Mouse (Mus musculus): ENCODE data around the gene Aldoc. TPM values are rescaled to one million over a fixed set of nuclear protein-coding genes. Genes with fewer than 3 reads are reported as not detected.

The Aldoc gene
- polyA plus RNA-seq, 1 experiment, result 1.7 TPM

GRCm38 (mm10) chr11:78367456-78368225, 44.9 kb downstream of the Aldoc start:
- no peak for TF ChIP-seq TCF3 (IDR thresholded peaks at IDR 0.05; ENCODE audit: insufficient read length, low read depth)
- no peak for TF ChIP-seq CEBPB (IDR thresholded peaks at IDR 0.05; ENCODE audit: insufficient read depth, poor library complexity, severe bottlenecking)
- TF ChIP-seq USF1 (IDR thresholded peaks at IDR 0.05; ENCODE audit: low read depth), result no peak
- no peak for TF ChIP-seq POLR2AphosphoS2 (IDR thresholded peaks at IDR 0.05; ENCODE audit: insufficient read length, low read depth)
- no peak for TF ChIP-seq MYOD1 (IDR thresholded peaks at IDR 0.05; ENCODE audit: control insufficient read depth in 1 of 3, insufficient read length in 2 of 3, low read depth in 2 of 3)
- TF ChIP-seq MYOG (IDR thresholded peaks at IDR 0.05; ENCODE audit: control insufficient read depth in 1 of 3, insufficient read depth in 1 of 3, insufficient read length in 2 of 3, low read depth in 2 of 3), result no peak
- TF ChIP-seq POLR2A (IDR thresholded peaks at IDR 0.05; ENCODE audit: insufficient read length, low read depth), result no peak
- no peak for TF ChIP-seq REST (IDR thresholded peaks at IDR 0.05; ENCODE audit: insufficient read depth, insufficient read length)
- TF ChIP-seq E2F4 (IDR thresholded peaks at IDR 0.05; ENCODE audit: insufficient read depth), result no peak

GRCm38 (mm10) chr11:78370389-78370788, 47.6 kb downstream of the Aldoc start:
- H3K27me3 ChIP-seq (ENCODE audit: control insufficient read depth, insufficient read depth, insufficient read length), result no peaks in the 10 kb centered on the region
- H3K4me2 ChIP-seq (ENCODE audit: low read depth), result peak overlapping the region; percentile 28
- TF ChIP-seq MYOD1 (IDR thresholded peaks at IDR 0.05; ENCODE audit: control insufficient read depth in 1 of 3, insufficient read length in 2 of 3, low read depth in 2 of 3) (peak in 2 of 3 experiments; percentile 16 to 73), POLR2A (IDR thresholded peaks at IDR 0.05; ENCODE audit: insufficient read length, low read depth) (no peak), TCF12 (IDR thresholded peaks at IDR 0.05; ENCODE audit: insufficient read depth, poor library complexity, severe bottlenecking) (no peak), MYOG (IDR thresholded peaks at IDR 0.05; ENCODE audit: control insufficient read depth in 1 of 3, insufficient read depth in 1 of 3, insufficient read length in 2 of 3, low read depth in 2 of 3) (peak in 1 of 3 experiments; percentile 48)
- no peak overlapping the region for H3K4me3 ChIP-seq
- H3K79me2 ChIP-seq (ENCODE audit: control insufficient read depth, insufficient read depth), result no peaks in the 10 kb centered on the region
- no peaks in the 10 kb centered on the region for H3K36me3 ChIP-seq (ENCODE audit: control insufficient read depth, insufficient read depth)
- H3ac ChIP-seq (ENCODE audit: control insufficient read depth, insufficient read length), result no peak overlapping the region

More at GRCm38 (mm10) chr11:78367456-78368225, 44.9 kb downstream of the Aldoc start:
- Histone ChIP-seq H3K4me2 (ENCODE audit: low read depth) (no peak overlapping the region), H3ac (ENCODE audit: control insufficient read depth, insufficient read length) (no peak overlapping the region), H3K4me3 (no peak overlapping the region), H3K27me3 (ENCODE audit: control insufficient read depth, insufficient read depth, insufficient read length) (no peaks in the 10 kb centered on the region), H3K36me3 (ENCODE audit: control insufficient read depth, insufficient read depth) (no peaks in the 10 kb centered on the region), H3K79me2 (ENCODE audit: control insufficient read depth, insufficient read depth) (no peaks in the 10 kb centered on the region)

DNA sequence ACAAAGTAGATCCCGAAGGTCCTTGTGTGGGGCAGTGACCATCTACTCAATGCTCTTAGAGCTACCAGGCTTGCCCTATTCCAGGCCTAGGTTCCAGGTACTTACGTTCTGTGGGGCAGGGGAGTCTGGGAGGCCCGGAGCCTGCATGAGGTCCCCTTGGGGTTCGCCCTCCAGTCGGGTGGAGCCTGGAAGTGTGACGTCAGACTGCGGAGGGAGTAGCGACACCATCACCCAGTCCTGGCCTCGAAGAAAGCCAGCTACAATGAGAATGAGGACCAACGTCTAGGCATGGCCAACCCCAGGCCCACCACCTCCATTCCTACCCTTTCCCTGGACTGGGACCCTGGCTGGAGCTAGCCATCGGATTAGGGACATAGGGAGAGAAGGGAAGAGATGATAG, 48.9 kb downstream of the Aldoc start:
- TF ChIP-seq MYOD1 (IDR thresholded peaks at IDR 0.05; ENCODE audit: control insufficient read depth in 1 of 3, insufficient read length in 2 of 3, low read depth in 2 of 3), result no peak
- no peak for TF ChIP-seq USF1 (IDR thresholded peaks at IDR 0.05; ENCODE audit: low read depth)
- TF ChIP-seq SRF (IDR thresholded peaks at IDR 0.05; ENCODE audit: control insufficient read depth, insufficient read length, low read depth), result no peak
- TF ChIP-seq TCF12 (IDR thresholded peaks at IDR 0.05; ENCODE audit: insufficient read depth, poor library complexity, severe bottlenecking), result no peak
- TF ChIP-seq TCF3 (IDR thresholded peaks at IDR 0.05; ENCODE audit: insufficient read length, low read depth), result no peak
- TF ChIP-seq MAX (IDR thresholded peaks at IDR 0.05; ENCODE audit: low read depth), result no peak
- no peak for TF ChIP-seq POLR2AphosphoS2 (IDR thresholded peaks at IDR 0.05; ENCODE audit: insufficient read length, low read depth)
- TF ChIP-seq REST (IDR thresholded peaks at IDR 0.05; ENCODE audit: insufficient read depth, insufficient read length), result no peak
- TF ChIP-seq E2F4 (IDR thresholded peaks at IDR 0.05; ENCODE audit: insufficient read depth), result no peak
- TF ChIP-seq POLR2A (IDR thresholded peaks at IDR 0.05; ENCODE audit: insufficient read length, low read depth), result no peak
- no peak for TF ChIP-seq MYOG (IDR thresholded peaks at IDR 0.05; ENCODE audit: control insufficient read depth in 1 of 3, insufficient read depth in 1 of 3, insufficient read length in 2 of 3, low read depth in 2 of 3)
- no peak for TF ChIP-seq CEBPB (IDR thresholded peaks at IDR 0.05; ENCODE audit: insufficient read depth, poor library complexity, severe bottlenecking)
- no peaks in the 10 kb centered on the region for H3K36me3 ChIP-seq (ENCODE audit: control insufficient read depth, insufficient read depth)
- no peak overlapping the region for H3ac ChIP-seq (ENCODE audit: control insufficient read depth, insufficient read length)
- H3K4me3 ChIP-seq, result no peak overlapping the region
- no peaks in the 10 kb centered on the region for H3K27me3 ChIP-seq (ENCODE audit: control insufficient read depth, insufficient read depth, insufficient read length)
- H3K4me2 ChIP-seq (ENCODE audit: low read depth), result no peak overlapping the region
- H3K79me2 ChIP-seq (ENCODE audit: control insufficient read depth, insufficient read depth), result no peaks in the 10 kb centered on the region

GRCm38 (mm10) chr11:78372166-78372565, 49.4 kb downstream of the Aldoc start:
- Histone ChIP-seq H3K27me3 (ENCODE audit: control insufficient read depth, insufficient read depth, insufficient read length) (no peaks in the 10 kb centered on the region), H3K79me2 (ENCODE audit: control insufficient read depth, insufficient read depth) (no peaks in the 10 kb centered on the region), H3ac (ENCODE audit: control insufficient read depth, insufficient read length) (no peak overlapping the region), H3K4me2 (ENCODE audit: low read depth) (no peak overlapping the region), H3K36me3 (ENCODE audit: control insufficient read depth, insufficient read depth) (no peaks in the 10 kb centered on the region), H3K4me3 (no peak overlapping the region)
- TF ChIP-seq TCF3 (IDR thresholded peaks at IDR 0.05; ENCODE audit: insufficient read length, low read depth), result no peak
- TF ChIP-seq MAX (IDR thresholded peaks at IDR 0.05; ENCODE audit: low read depth), result no peak
- TF ChIP-seq POLR2A (IDR thresholded peaks at IDR 0.05; ENCODE audit: insufficient read length, low read depth), result no peak
- no peak for TF ChIP-seq SRF (IDR thresholded peaks at IDR 0.05; ENCODE audit: control insufficient read depth, insufficient read length, low read depth)
- no peak for TF ChIP-seq MYOG (IDR thresholded peaks at IDR 0.05; ENCODE audit: control insufficient read depth in 1 of 3, insufficient read depth in 1 of 3, insufficient read length in 2 of 3, low read depth in 2 of 3)
- no peak for TF ChIP-seq REST (IDR thresholded peaks at IDR 0.05; ENCODE audit: insufficient read depth, insufficient read length)
- no peak for TF ChIP-seq CEBPB (IDR thresholded peaks at IDR 0.05; ENCODE audit: insufficient read depth, poor library complexity, severe bottlenecking)
- no peak for TF ChIP-seq MYOD1 (IDR thresholded peaks at IDR 0.05; ENCODE audit: control insufficient read depth in 1 of 3, insufficient read length in 2 of 3, low read depth in 2 of 3)
- TF ChIP-seq USF1 (IDR thresholded peaks at IDR 0.05; ENCODE audit: low read depth), result no peak
- no peak for TF ChIP-seq POLR2AphosphoS2 (IDR thresholded peaks at IDR 0.05; ENCODE audit: insufficient read length, low read depth)
- no peak for TF ChIP-seq E2F4 (IDR thresholded peaks at IDR 0.05; ENCODE audit: insufficient read depth)
- no peak for TF ChIP-seq TCF12 (IDR thresholded peaks at IDR 0.05; ENCODE audit: insufficient read depth, poor library complexity, severe bottlenecking)

Measured in myocyte (in vitro differentiated cells).